Mouse (Mus musculus): ENCODE measurements around the gene Srcin1.

GRCm38 (mm10) chr11:97536083-97536747 is 39.8 kb downstream of the Srcin1 start:
- no peak for TF ChIP-seq GATA1 (IDR thresholded peaks at IDR 0.05; ENCODE audit: borderline replicate concordance, low read length)
- TF ChIP-seq FLI1 (IDR thresholded peaks at IDR 0.05; ENCODE audit: low read length), result no peak
